ENCODE assay signal across 9 mouse cellular contexts in the genomic region with DNA sequence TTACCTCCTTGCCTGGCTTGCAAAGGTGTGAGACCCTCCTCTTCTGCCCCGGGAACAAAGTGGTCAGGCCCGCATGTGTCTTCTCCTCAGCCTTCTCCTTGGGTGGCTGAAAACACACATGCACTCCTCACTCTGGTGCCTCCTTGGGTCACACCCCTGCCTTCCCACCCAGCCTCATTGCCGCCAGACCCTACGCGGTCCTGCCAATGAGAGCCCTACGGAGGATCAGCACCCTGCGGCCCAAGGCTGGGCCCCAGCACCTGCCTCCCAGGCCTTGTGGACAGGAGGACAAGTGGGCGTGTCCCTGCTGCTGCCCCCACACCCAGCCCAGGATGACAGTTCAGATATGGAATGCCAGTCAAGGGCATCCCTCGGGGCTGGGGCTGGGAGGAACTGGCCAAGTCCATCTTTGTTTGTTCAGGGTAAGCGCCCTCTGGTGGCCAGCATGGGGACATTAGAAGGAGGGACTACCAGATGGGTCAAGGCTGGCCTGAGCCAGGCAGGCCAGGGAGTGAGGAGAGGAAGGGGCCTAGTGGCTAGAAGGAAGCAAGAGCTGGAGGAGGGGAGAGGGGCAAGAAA. TPM values are rescaled to one million over a fixed set of nuclear protein-coding genes. Genes with fewer than 3 reads are reported as not detected.
DNase-seq lines count a peak whose midpoint lies in the region; ATAC-seq lines count a peak whose summit lies in the region.
"Had no signal": no experiment of that assay in that cellular context is flagged by ENCODE, and none has a peak within 500 bp of the region (broad histone marks: within the 10 kb centered on the region; RNA-seq: fewer than 3 reads in every experiment).

No protein-coding gene starts in this region.

- no peaks in the 10 kb centered on the region for H3K9me3 ChIP-seq in embryonic facial prominence, embryonic 13.5 days
- no peaks in the 10 kb centered on the region for H3K9me3 ChIP-seq in limb, embryonic 10.5 days (replicated peaks)
- no peaks in the 10 kb centered on the region for H3K9me3 ChIP-seq in midbrain, embryonic 16.5 days (replicated peaks; ENCODE audit: control insufficient read depth, low read length, poor library complexity, severe bottlenecking)
- H3K9me3 ChIP-seq: megakaryocyte, embryonic 14.5 days had no signal

- H3K27ac ChIP-seq in embryonic facial prominence, embryonic 13.5 days, result no peak overlapping the region
- H3K27ac ChIP-seq in limb, embryonic 10.5 days, result no peak overlapping the region
- H3K27ac ChIP-seq in midbrain, embryonic 16.5 days (ENCODE audit: low read length), result no peak overlapping the region

- H3K4me2 ChIP-seq in embryonic facial prominence, embryonic 13.5 days, result no peak overlapping the region
- no peak overlapping the region for H3K4me2 ChIP-seq in midbrain, embryonic 16.5 days (ENCODE audit: low read length)

- DNase-seq in kidney, adult 18-20 months, result peak; percentile 64
- DNase-seq in kidney, adult 11 months, result no peak
- peak; percentile 90 for DNase-seq in adrenal gland, postnatal 10 days
- peak; percentile 69 to 79 for DNase-seq in heart, postnatal 14 days
- DNase-seq in limb, embryonic 10.5 days (ENCODE audit: low spot score), result peak; percentile 83
- peak; percentile 71 for DNase-seq in splenic B cell, adult 2 months (ENCODE audit: low read depth, low spot score)

- peaks cover 74% of the 10 kb centered on the region for H3K36me3 ChIP-seq in embryonic facial prominence, embryonic 13.5 days
- H3K36me3 ChIP-seq in limb, embryonic 10.5 days, result peaks cover 85% of the 10 kb centered on the region
- peaks cover 32% of the 10 kb centered on the region for H3K36me3 ChIP-seq in midbrain, embryonic 16.5 days (ENCODE audit: control insufficient read depth, insufficient read depth, low read length)
- H3K36me3 ChIP-seq in splenic B cell, adult 2 months (ENCODE audit: control insufficient read depth, insufficient read depth, low read length, poor library complexity, severe bottlenecking), result peaks cover 6% of the 10 kb centered on the region

- no peaks in the 10 kb centered on the region for H3K4me1 ChIP-seq in embryonic facial prominence, embryonic 13.5 days
- H3K4me1 ChIP-seq in limb, embryonic 10.5 days, result no peaks in the 10 kb centered on the region
- no peaks in the 10 kb centered on the region for H3K4me1 ChIP-seq in midbrain, embryonic 16.5 days (ENCODE audit: control insufficient read depth, insufficient read depth, low read length)

- intact Hi-C loops in heart, postnatal 14 days (cut with DNase I), result loop anchor here (2.0 kb wide), 1 partner anchor 102 kb away; no protein-coding TSS in a partner anchor

- WGBS in embryonic facial prominence, embryonic 13.5 days, result 75% methylated on average over 10 of the region's 10 CpGs
- 77% methylated on average over 10 of the region's 10 CpGs for WGBS in limb, embryonic 10.5 days
- WGBS in midbrain, embryonic 16.5 days, result 73% methylated on average over 10 of the region's 10 CpGs

- ATAC-seq in embryonic facial prominence, embryonic 13.5 days (ENCODE audit: insufficient number of reproducible peaks, insufficient read depth, low FRiP score, low TSS enrichment, low read depth), result 0 out of 2 replicates have a peak, but pooled peaks have one; percentile 21
- peak; percentile 56 for ATAC-seq in midbrain, embryonic 16.5 days

- H3K9ac ChIP-seq in embryonic facial prominence, embryonic 13.5 days, result no peak overlapping the region
- H3K9ac ChIP-seq in midbrain, embryonic 16.5 days (ENCODE audit: low read depth, low read length), result no peak overlapping the region

- H3K27me3 ChIP-seq in embryonic facial prominence, embryonic 13.5 days, result no peaks in the 10 kb centered on the region
- no peaks in the 10 kb centered on the region for H3K27me3 ChIP-seq in limb, embryonic 10.5 days (ENCODE audit: low read depth, poor library complexity, severe bottlenecking)
- no peaks in the 10 kb centered on the region for H3K27me3 ChIP-seq in midbrain, embryonic 16.5 days (ENCODE audit: control insufficient read depth, insufficient read depth, low read depth, low read length)
- H3K27me3 ChIP-seq in splenic B cell, adult 2 months (ENCODE audit: control insufficient read depth, insufficient read depth, low read length, poor library complexity, severe bottlenecking), result no peaks in the 10 kb centered on the region
- H3K27me3 ChIP-seq: megakaryocyte, embryonic 14.5 days had no signal

- H3K4me3 ChIP-seq in embryonic facial prominence, embryonic 13.5 days, result no peak overlapping the region
- no peak overlapping the region for H3K4me3 ChIP-seq in limb, embryonic 10.5 days
- no peak overlapping the region for H3K4me3 ChIP-seq in midbrain, embryonic 16.5 days (ENCODE audit: low read depth, low read length)
- H3K4me3 ChIP-seq: megakaryocyte, embryonic 14.5 days had no signal

RNA-seq across cellular contexts. Expression of gene Atp8b3, which starts 9.6 kb away (rescaled TPM):
- under 1 TPM; 0.27 to 0.36 TPM for total RNA-seq in adrenal gland, postnatal 10 days (2021)
- polyA plus RNA-seq in embryonic facial prominence, embryonic 13.5 days (2015; fragmentation: Nextera tagmentation; extraction: Ambion mirVana), result 0.04 and 0.28 TPM in 2 replicates
- total RNA-seq in heart, postnatal 14 days (2021), result not detected
- 0.26 and 0.53 TPM in 2 replicates for polyA plus RNA-seq in limb, embryonic 10.5 days (2016; fragmentation: Nextera tagmentation; extraction: Ambion mirVana)
- 1.1 and 1.4 TPM in 2 replicates for polyA plus RNA-seq in midbrain, embryonic 16.5 days (2015; fragmentation: Nextera tagmentation; extraction: Ambion mirVana)

RNA-seq across cellular contexts. Expression of gene Rexo1, which starts 12.8 kb away (rescaled TPM):
- 10 to 100 TPM; 31.9 to 44.5 TPM for total RNA-seq in adrenal gland, postnatal 10 days (2021)
- polyA plus RNA-seq in embryonic facial prominence, embryonic 13.5 days (2015; fragmentation: Nextera tagmentation; extraction: Ambion mirVana), result 25.9 and 31.3 TPM in 2 replicates
- total RNA-seq in heart, postnatal 14 days (2021), result 10 to 100 TPM; 14.2 to 18.1 TPM
- 40.8 and 42.6 TPM in 2 replicates for polyA plus RNA-seq in limb, embryonic 10.5 days (2016; fragmentation: Nextera tagmentation; extraction: Ambion mirVana)
- polyA plus RNA-seq in midbrain, embryonic 16.5 days (2015; fragmentation: Nextera tagmentation; extraction: Ambion mirVana), result 26.9 and 27.6 TPM in 2 replicates

RNA-seq across cellular contexts. Expression of gene Klf16, which starts 28.6 kb away (rescaled TPM):
- 10 to 100 TPM; 12.4 to 14.1 TPM for total RNA-seq in adrenal gland, postnatal 10 days (2021)
- polyA plus RNA-seq in embryonic facial prominence, embryonic 13.5 days (2015; fragmentation: Nextera tagmentation; extraction: Ambion mirVana), result 9.5 and 12.0 TPM in 2 replicates
- 1 to 10 TPM; 4.5 to 4.7 TPM for total RNA-seq in heart, postnatal 14 days (2021)
- 8.7 and 11.3 TPM in 2 replicates for polyA plus RNA-seq in limb, embryonic 10.5 days (2016; fragmentation: Nextera tagmentation; extraction: Ambion mirVana)
- 4.9 and 5.5 TPM in 2 replicates for polyA plus RNA-seq in midbrain, embryonic 16.5 days (2015; fragmentation: Nextera tagmentation; extraction: Ambion mirVana)

RNA-seq across cellular contexts. Expression of gene Abhd17a, which starts 41.6 kb away (rescaled TPM):
- 100 to 1,000 TPM; 108 to 113 TPM for total RNA-seq in adrenal gland, postnatal 10 days (2021)
- 84.6 and 85.3 TPM in 2 replicates for polyA plus RNA-seq in embryonic facial prominence, embryonic 13.5 days (2015; fragmentation: Nextera tagmentation; extraction: Ambion mirVana)
- 10 to 100 TPM; 73.0 to 75.1 TPM for total RNA-seq in heart, postnatal 14 days (2021)
- polyA plus RNA-seq in limb, embryonic 10.5 days (2016; fragmentation: Nextera tagmentation; extraction: Ambion mirVana), result 104 and 108 TPM in 2 replicates
- polyA plus RNA-seq in midbrain, embryonic 16.5 days (2015; fragmentation: Nextera tagmentation; extraction: Ambion mirVana), result 97.0 and 108 TPM in 2 replicates

RNA-seq across cellular contexts. Expression of gene Onecut3, which starts 53.9 kb away (rescaled TPM):
- not detected for total RNA-seq in adrenal gland, postnatal 10 days (2021)
- polyA plus RNA-seq in embryonic facial prominence, embryonic 13.5 days (2015; fragmentation: Nextera tagmentation; extraction: Ambion mirVana), result not detected in 2 replicates
- not detected for total RNA-seq in heart, postnatal 14 days (2021)
- not detected in 2 replicates for polyA plus RNA-seq in limb, embryonic 10.5 days (2016; fragmentation: Nextera tagmentation; extraction: Ambion mirVana)
- 1.2 and 1.6 TPM in 2 replicates for polyA plus RNA-seq in midbrain, embryonic 16.5 days (2015; fragmentation: Nextera tagmentation; extraction: Ambion mirVana)
